Mouse (Mus musculus) heart, postnatal 0 days (tissue): Measurements from ENCODE around the gene Syt12.

Source experiments
- CTCF ChIP-seq: IDR thresholded peaks from 2 replicates; pipeline ENCODE4 v1.5.1; 2016; ENCODE audit warnings: antibody characterized with exemption, control low read depth, low read depth
- EP300 ChIP-seq: IDR thresholded peaks from 2 replicates; pipeline ENCODE4 v1.6.1; 2016; ENCODE audit warnings: antibody characterized with exemption, low read depth

DNA sequence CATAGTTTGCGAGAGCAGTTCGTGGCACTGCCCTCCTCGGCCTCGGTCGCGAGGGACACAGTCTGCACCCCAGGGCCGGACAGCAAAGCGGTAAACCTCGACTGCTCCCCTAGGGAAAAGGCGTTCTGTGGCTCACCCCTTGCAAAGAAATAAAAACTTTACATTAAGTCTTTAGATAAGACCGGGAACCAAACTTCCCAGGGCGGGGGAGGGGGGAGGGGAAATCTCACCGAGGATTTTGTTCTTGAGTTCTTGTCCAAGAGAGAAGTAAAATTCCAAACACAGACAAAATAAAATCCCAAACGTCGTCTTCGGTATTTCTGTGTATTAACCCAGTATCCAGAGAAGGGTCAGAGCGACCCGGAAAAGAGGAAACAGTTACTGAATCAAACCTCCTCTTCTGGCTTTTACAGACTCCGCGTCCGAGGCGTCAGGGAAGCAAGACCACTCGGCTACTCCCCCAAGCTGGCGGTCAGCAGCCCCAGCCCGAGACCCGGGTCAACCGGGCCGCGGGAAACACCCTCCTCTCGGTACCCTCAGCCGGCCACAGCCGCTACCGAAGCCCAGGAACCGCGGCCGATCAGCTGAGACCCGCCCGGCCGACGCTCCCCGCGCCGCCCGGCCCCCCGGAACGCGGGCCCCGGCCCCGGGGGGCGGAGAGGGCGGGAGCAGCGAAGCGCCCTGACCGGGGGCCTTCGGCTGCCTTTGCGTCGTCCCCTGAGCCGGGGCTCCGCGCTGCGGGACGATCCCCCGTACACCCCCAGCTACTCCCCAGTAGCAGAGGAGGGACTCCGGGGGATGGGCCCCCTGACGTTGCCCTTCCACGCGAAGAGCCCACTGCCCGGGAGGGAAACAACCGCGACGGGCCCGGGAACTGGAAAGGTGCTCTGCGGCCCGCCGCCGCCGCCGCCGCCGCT is 80.9 kb downstream of the Syt12 start:
- TF ChIP-seq CTCF (no peak), EP300 (no peak)
